Mouse (Mus musculus) testis, adult 10 weeks (tissue): Measurements from ENCODE around the gene Fam205a4. TPM values are rescaled to one million over a fixed set of nuclear protein-coding genes. Genes with fewer than 3 reads are reported as not detected.

Source experiments
- polyA plus RNA-seq: library from polyadenylated mRNA; stranded (reverse); fragments of 350-450 nt; fragmentation: Illumina TruSeq; extraction: RNeasy Lipid Tissue Mini Kit (QIAGEN cat#74804); gene quantifications from one replicate; pipeline ENCODE4 v1.2.3, GENCODE M21; 2014; ENCODE audit warnings: low read depth, low replicate concordance

Fam205a4 gene
- polyA plus RNA-seq: 36.3 TPM

GRCm38 (mm10) chr4:41965758-41966157 lies at the start of gene Fam205a4:
TSS of gene Fam205a4 (plus strand) at chr4:41966058.

GRCm38 (mm10) chr4:41941272-41941671 lies 24.6 kb upstream of the Fam205a4 start, which contains the start of gene Gm20878:
TSS of gene Gm20878 (plus strand) at chr4:41941572.

Other genes with a start within 250 kb of the Fam205a4 start
- gene Dctn3, start 242.9 kb upstream of the Fam205a4 start, polyA plus RNA-seq: 23.1 TPM
- not detected for gene Arid3c, start 234.9 kb upstream of the Fam205a4 start, polyA plus RNA-seq
- 0.49 TPM for gene Galt, start 210.8 kb upstream of the Fam205a4 start, polyA plus RNA-seq
- 7.2 TPM for gene Sigmar1, start 209.9 kb upstream of the Fam205a4 start, polyA plus RNA-seq
- 25.9 TPM for gene Ccl27a, start 191.8 kb upstream of the Fam205a4 start, polyA plus RNA-seq
- gene Gm21541, start 62.4 kb upstream of the Fam205a4 start, polyA plus RNA-seq: not detected
- 25.3 TPM for gene Gm20878, start 24.5 kb upstream of the Fam205a4 start, polyA plus RNA-seq
- not detected for gene Gm21093, start 68.7 kb downstream of the Fam205a4 start, polyA plus RNA-seq
- not detected for gene Gm3893, start 125.1 kb downstream of the Fam205a4 start, polyA plus RNA-seq
- not detected for gene Gm13304, start 148.8 kb downstream of the Fam205a4 start, polyA plus RNA-seq
- gene Gm13306, start 187.4 kb downstream of the Fam205a4 start, polyA plus RNA-seq: not detected
- gene Gm13305, start 202.5 kb downstream of the Fam205a4 start, polyA plus RNA-seq: 4.8 TPM